Mouse (Mus musculus) bone marrow macrophage, adult 2 months (primary cell): Measurements from ENCODE around the gene Zbtb22.
"Not testable (repeated sequence)": the region's sequence is repeated elsewhere in the genome, so short reads cannot be mapped to it uniquely, and the experiment has no call there.

Experiments
- CTCF ChIP-seq: IDR thresholded peaks from 2 replicates; pipeline ENCODE4 v1.5.1; 2012; ENCODE audit warnings: low read depth, mild to moderate bottlenecking, low read length, moderate library complexity
- POLR2A ChIP-seq: IDR thresholded peaks from 2 replicates; pipeline ENCODE4 v1.6.1; 2012; ENCODE audit warnings: mild to moderate bottlenecking, low read depth, low read length, borderline replicate concordance

- not testable (repeated sequence) for TF ChIP-seq POLR2A, CTCF
Observed at GRCm38 (mm10) chr17:33904835-33905234, 10.9 kb upstream of the Zbtb22 start, which contains the start of gene Platr17.
